Mouse (Mus musculus): ENCODE measurements around the gene Gper1.
A peak's percentile ranks its signal among the peaks of the same experiment; 100 is the strongest.
"Not testable (repeated sequence)": the region's sequence is repeated elsewhere in the genome, so short reads cannot be mapped to it uniquely, and the experiment has no call there.

The Gper1 gene

GRCm38 (mm10) chr5:139390324-139391119, 32.4 kb upstream of the Gper1 start:
- not testable (repeated sequence) for DNase-seq (ENCODE audit: low read depth, low spot score)

- no peak for DNase-seq (ENCODE audit: low read depth, low spot score)
These were observed 31.5 kb upstream of the Gper1 start for GRCm38 (mm10) chr5:139391309-139391990.

- DNase-seq (ENCODE audit: low read depth, low spot score): no peak
These were observed 30.4 kb upstream of the Gper1 start for GRCm38 (mm10) chr5:139392219-139393196.

- no peak for DNase-seq (ENCODE audit: low read depth, low spot score)
These were observed 29.8 kb upstream of the Gper1 start for GRCm38 (mm10) chr5:139393197-139393588.

- no peak for DNase-seq (ENCODE audit: low read depth, low spot score)
These were observed 28.6 kb upstream of the Gper1 start for GRCm38 (mm10) chr5:139394399-139394798.

- DNase-seq (ENCODE audit: low read depth, low spot score): no peak
These were observed 27.4 kb upstream of the Gper1 start for GRCm38 (mm10) chr5:139395528-139395927.

GRCm38 (mm10) chr5:139397359-139397916, 25.5 kb upstream of the Gper1 start:
- no peak for DNase-seq (ENCODE audit: low read depth, low spot score)

- peak; percentile 88 for DNase-seq (ENCODE audit: low read depth, low spot score)
These were observed 24.8 kb upstream of the Gper1 start for GRCm38 (mm10) chr5:139397959-139398753.

- no peak for DNase-seq (ENCODE audit: low read depth, low spot score)
These were observed 24.2 kb upstream of the Gper1 start for GRCm38 (mm10) chr5:139398786-139399185.

- DNase-seq (ENCODE audit: low read depth, low spot score): no peak
These were observed 23.0 kb upstream of the Gper1 start for GRCm38 (mm10) chr5:139399991-139400390.

- DNase-seq (ENCODE audit: low read depth, low spot score): no peak
These were observed 20.8 kb upstream of the Gper1 start for GRCm38 (mm10) chr5:139402106-139402505.

GRCm38 (mm10) chr5:139403692-139404260, 19.2 kb upstream of the Gper1 start:
- no peak for DNase-seq (ENCODE audit: low read depth, low spot score)

GRCm38 (mm10) chr5:139404801-139405401, 18.1 kb upstream of the Gper1 start, which contains the start of gene C130050O18Rik:
Gene C130050O18Rik (plus strand): TSS chr5:139405280.
- no peak for DNase-seq (ENCODE audit: low read depth, low spot score)

- DNase-seq (ENCODE audit: low read depth, low spot score): no peak
These were observed 17.5 kb upstream of the Gper1 start for GRCm38 (mm10) chr5:139405478-139405877.

- DNase-seq (ENCODE audit: low read depth, low spot score): no peak
These were observed 17.0 kb upstream of the Gper1 start for GRCm38 (mm10) chr5:139405953-139406352.

GRCm38 (mm10) chr5:139407121-139407885, 15.6 kb upstream of the Gper1 start:
- DNase-seq (ENCODE audit: low read depth, low spot score): no peak

- DNase-seq (ENCODE audit: low read depth, low spot score): no peak
These were observed 14.4 kb upstream of the Gper1 start for GRCm38 (mm10) chr5:139408511-139408910.

- DNase-seq (ENCODE audit: low read depth, low spot score): no peak
These were observed 13.5 kb upstream of the Gper1 start for GRCm38 (mm10) chr5:139409412-139409811.

- DNase-seq (ENCODE audit: low read depth, low spot score): no peak
These were observed 12.9 kb upstream of the Gper1 start for GRCm38 (mm10) chr5:139410056-139410455.

Data from ZHBTc4 (cell line).